Mouse (Mus musculus) G1E (cell line): Measurements from ENCODE around the gene Cyth4. TPM values are rescaled to one million over a fixed set of nuclear protein-coding genes. Genes with fewer than 3 reads are reported as not detected.

ENCODE experiments used
- ATAC-seq: 2 replicates; pipeline ENCODE4 v1.8.0; 2016; ENCODE audit warnings: mild to moderate bottlenecking; ENCODE audit not compliant: insufficient number of reproducible peaks, poor library complexity, low FRiP score, severe bottlenecking; ENCODE audit errors: extremely low read depth
- DNase-seq: peaks from one replicate; pipeline ENCODE4 v3.0.0; 2012; ENCODE audit warnings: low spot score
- H3K27me3 ChIP-seq: 2 replicates; pipeline ENCODE4 v1.6.1; 2012; ENCODE audit warnings: mild to moderate bottlenecking, low read length, inconsistent platforms; ENCODE audit not compliant: insufficient read depth
- H3K36me3 ChIP-seq: replicated peaks from 2 replicates; pipeline ENCODE3; 2012; ENCODE audit warnings: mild to moderate bottlenecking, inconsistent platforms
- H3K4me1 ChIP-seq: 2 replicates; pipeline ENCODE4 v1.6.1; 2012; ENCODE audit warnings: low read depth, low read length, inconsistent platforms, mixed read lengths; ENCODE audit not compliant: insufficient read depth
- H3K4me3 ChIP-seq: 2 replicates; pipeline ENCODE4 v1.5.1; 2012; ENCODE audit warnings: low read depth, mild to moderate bottlenecking, inconsistent platforms, low read length, moderate library complexity, mixed read lengths
- H3K9me3 ChIP-seq: replicated peaks from 2 replicates; pipeline ENCODE4 v1.6.1; 2012; ENCODE audit warnings: inconsistent platforms
- CTCF ChIP-seq: IDR thresholded peaks from 2 replicates; pipeline ENCODE4 v1.5.1; 2012; ENCODE audit warnings: low read depth, low read length, inconsistent platforms, mixed read lengths
- GATA1 ChIP-seq: IDR thresholded peaks from 2 replicates; pipeline ENCODE4 v1.6.1; 2012; ENCODE audit warnings: borderline replicate concordance, low read length, inconsistent platforms, mixed read lengths
- GATA2 ChIP-seq: IDR thresholded peaks from 2 replicates; pipeline ENCODE4 v1.6.1; 2012; ENCODE audit warnings: low read depth, low read length, inconsistent platforms, borderline replicate concordance
- POLR2AphosphoS5 ChIP-seq: IDR thresholded peaks from 2 replicates; pipeline ENCODE4 v1.6.1; 2012; ENCODE audit warnings: low read depth, low read length, inconsistent platforms; ENCODE audit not compliant: insufficient replicate concordance
- TAL1 ChIP-seq: conservative IDR thresholded peaks from 2 replicates; pipeline ENCODE4 v1.6.1; 2012; ENCODE audit warnings: low read depth, low read length, inconsistent platforms, mixed read lengths
- polyA plus RNA-seq: library from polyadenylated mRNA; stranded (reverse); fragments of >175 nt; gene quantifications from 2 replicates; pipeline ENCODE4 v1.2.3, GENCODE M21; 2012
- total RNA-seq, 2 experiments: library from RNA; stranded (forward) in 1 of 2; stranded (reverse) in 1 of 2; fragments of 200-1000 nt in 1 of 2; fragments of >200 nt in 1 of 2; fragmentation: Nextera tagmentation in 1 of 2; gene quantifications; 2 replicates each; pipeline ENCODE4 v1.2.3; 2014 to 2017

Cyth4 gene
- total and polyA plus RNA-seq, 3 experiments, result 0.26 to 1.4 TPM; not detected in 1

DNA sequence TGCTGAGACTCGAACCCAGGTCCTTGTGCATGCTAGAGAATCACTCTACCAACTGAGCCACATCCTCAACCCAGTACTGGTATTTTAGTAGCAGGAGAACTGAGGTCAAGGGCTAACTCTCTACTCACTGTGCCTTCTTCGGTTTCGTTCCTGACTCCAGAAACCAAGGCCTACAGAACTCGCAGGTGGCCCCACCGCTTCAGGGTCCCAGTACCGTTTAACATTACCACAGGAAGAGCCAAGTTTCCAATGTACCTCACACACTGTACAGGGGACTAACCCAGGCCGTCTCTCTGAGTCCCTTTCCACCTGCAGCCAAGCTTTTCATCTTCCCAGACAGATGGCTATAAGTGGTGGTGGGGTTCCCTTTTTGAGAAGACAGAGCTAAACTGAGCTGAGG is 11.4 kb upstream of the Cyth4 start:
- DNase-seq, result no peak
- Histone ChIP-seq H3K9me3 (no peaks in the 10 kb centered on the region), H3K4me3 (no peak overlapping the region), H3K27me3 (peaks cover 37% of the 10 kb centered on the region), H3K4me1 (peaks cover 40% of the 10 kb centered on the region), H3K36me3 (no peaks in the 10 kb centered on the region)
- TF ChIP-seq POLR2AphosphoS5 (no peak), TAL1 (no peak), CTCF (no peak), GATA1 (no peak)
- ATAC-seq, result no peak

DNA sequence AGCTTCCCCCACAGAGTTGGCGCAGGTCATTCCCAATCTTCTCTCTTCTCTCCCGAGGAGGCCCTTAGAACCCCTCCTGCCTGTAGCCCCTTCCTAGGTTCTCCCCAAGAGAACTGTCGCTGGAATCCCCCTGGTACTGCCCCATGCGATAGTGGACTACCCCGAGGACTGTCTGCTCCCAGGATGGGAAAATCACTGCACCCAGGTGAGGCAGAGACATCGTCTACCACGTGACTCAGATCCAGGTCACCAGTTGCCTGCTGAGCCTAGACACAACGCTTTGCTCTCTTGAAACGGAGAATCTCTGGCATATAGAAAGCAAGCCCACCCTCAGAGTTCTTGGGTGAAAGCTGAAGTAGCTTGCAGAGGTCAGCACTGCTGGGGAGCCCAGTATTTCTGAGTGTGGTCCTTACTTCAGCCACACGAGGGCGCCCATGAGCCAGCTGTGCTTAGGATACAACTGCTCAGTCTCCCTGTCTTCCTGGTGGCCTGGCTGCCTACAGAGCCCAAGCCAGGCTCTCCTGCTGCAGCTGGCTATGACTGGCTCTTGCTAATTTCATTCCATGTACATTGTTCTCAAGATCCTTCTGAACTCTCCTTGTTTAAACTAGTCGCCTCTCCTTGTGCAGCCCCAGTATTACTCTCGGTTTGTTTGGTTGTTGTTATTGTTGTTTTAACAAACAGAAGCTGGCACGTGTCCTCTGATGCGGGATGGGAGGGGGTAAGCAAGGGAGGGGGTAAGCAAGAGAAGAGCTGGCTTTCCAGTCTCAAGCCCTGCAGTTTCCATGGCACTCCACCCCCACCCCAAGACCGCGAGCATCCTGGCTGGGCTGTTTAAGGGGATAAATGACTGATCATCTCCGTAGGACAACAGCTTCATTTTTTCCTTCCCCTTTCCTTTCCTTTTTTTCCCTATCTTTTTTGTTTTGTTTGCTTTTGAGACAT is 9.5 kb upstream of the Cyth4 start:
- Histone ChIP-seq H3K36me3 (no peaks in the 10 kb centered on the region), H3K27me3 (peaks cover 40% of the 10 kb centered on the region), H3K4me3 (no peak overlapping the region), H3K9me3 (no peaks in the 10 kb centered on the region), H3K4me1 (peaks cover 25% of the 10 kb centered on the region)
- peak; percentile 54 for ATAC-seq
- DNase-seq, result peak; percentile 66
- TF ChIP-seq GATA2 (no peak), GATA1 (no peak), POLR2AphosphoS5 (no peak), TAL1 (no peak), CTCF (peak; percentile 85)

DNA sequence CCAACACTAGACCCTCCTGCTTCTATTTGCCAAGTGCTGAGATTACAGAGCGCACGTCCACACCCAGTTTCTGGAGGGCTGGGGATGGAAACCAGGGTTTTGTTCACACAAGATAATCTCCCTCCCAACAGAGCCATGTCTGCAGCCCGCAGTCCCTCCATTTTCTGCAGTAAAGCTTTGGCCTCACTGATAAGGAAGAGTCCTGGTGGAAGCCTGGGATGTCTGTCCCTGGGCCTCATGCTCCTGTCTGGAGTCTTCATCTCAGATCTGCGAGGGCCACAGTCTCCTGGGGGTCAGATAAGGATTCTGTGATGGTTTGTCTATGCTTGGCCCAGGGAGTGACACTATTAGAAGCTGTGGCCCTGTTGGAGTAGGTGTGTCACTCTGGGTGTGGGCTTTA is 8.8 kb upstream of the Cyth4 start:
- Histone ChIP-seq H3K36me3 (no peaks in the 10 kb centered on the region), H3K27me3 (peaks cover 42% of the 10 kb centered on the region), H3K9me3 (no peaks in the 10 kb centered on the region), H3K4me3 (no peak overlapping the region), H3K4me1 (peaks cover 22% of the 10 kb centered on the region)
- DNase-seq, result no peak
- ATAC-seq, result no peak
- TF ChIP-seq GATA1 (no peak), GATA2 (no peak), POLR2AphosphoS5 (no peak), TAL1 (no peak), CTCF (no peak)

DNA sequence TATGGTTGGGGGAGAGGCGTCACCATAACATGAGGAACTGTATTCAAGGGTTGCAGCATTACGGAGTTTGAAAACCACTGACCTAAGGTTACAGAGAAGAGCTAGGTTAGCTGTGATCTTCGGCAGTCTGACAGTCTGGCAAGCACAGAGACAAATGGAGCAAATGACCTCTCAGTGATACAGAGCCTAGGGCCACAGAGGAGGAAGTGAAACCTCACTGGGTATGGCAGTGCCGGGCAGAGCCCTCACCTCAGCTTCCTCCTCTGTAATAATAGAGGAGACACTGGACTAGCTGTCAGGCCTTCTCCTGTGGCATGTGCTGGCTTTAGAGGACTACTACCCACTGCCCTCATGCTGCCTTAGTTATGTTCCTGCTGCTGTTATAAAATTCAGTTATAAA is 7.9 kb upstream of the Cyth4 start:
- Histone ChIP-seq H3K4me3 (no peak overlapping the region), H3K27me3 (peaks cover 37% of the 10 kb centered on the region), H3K36me3 (no peaks in the 10 kb centered on the region), H3K9me3 (no peaks in the 10 kb centered on the region), H3K4me1 (peaks cover 17% of the 10 kb centered on the region)
- ATAC-seq (no peak), DNase-seq (no peak)
- TF ChIP-seq CTCF, result no peak
- TF ChIP-seq POLR2AphosphoS5, result no peak
- TF ChIP-seq GATA1, result no peak
- no peak for TF ChIP-seq GATA2
- TF ChIP-seq TAL1, result no peak

DNA sequence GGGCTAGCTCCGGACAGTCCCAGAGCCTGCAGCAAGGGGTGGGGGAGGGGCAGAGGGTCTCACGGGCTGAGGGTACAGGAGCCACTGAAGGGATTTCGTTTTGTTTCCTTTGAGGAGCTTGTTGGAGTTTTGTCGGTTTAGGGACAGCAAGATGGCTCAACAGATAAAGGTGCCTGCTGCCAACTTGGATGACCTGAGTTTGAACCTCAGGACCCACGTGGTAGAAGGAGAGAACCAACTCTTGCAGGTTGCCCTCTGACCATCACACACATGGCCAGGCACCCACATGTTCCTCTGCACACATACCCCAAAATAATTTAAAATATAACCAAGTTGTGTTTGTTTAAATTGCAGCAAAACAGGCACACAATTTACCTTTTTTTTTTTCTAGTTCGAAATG is 6.9 kb upstream of the Cyth4 start:
- ATAC-seq (no peak), DNase-seq (no peak)
- TF ChIP-seq TAL1 (no peak), CTCF (no peak), POLR2AphosphoS5 (no peak), GATA2 (no peak), GATA1 (no peak)
- Histone ChIP-seq H3K27me3 (peaks cover 38% of the 10 kb centered on the region), H3K9me3 (no peaks in the 10 kb centered on the region), H3K4me3 (no peak overlapping the region), H3K36me3 (no peaks in the 10 kb centered on the region), H3K4me1 (peaks cover 17% of the 10 kb centered on the region)

DNA sequence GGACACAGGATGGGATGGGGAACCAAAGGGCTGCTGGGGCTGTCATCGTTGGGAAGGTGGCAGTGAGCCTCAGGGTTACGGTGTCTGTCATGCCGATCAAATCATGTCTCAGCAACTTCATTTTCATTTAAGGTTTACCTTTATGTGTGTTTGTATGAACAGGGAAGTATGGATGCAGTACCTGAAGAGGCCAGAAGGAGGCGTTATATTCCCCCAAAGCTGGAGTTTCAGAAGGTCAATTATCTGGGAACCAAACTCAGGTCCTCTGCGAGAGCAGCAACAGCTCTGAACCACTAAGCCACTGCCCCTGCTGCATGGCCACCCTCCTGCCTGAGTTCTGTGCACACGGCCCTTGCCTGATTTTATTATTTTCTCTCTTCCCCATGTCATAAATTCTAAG is 6.1 kb upstream of the Cyth4 start:
- Histone ChIP-seq H3K36me3 (no peaks in the 10 kb centered on the region), H3K4me1 (peaks cover 17% of the 10 kb centered on the region), H3K9me3 (no peaks in the 10 kb centered on the region), H3K27me3 (peaks cover 32% of the 10 kb centered on the region), H3K4me3 (no peak overlapping the region)
- no peak for ATAC-seq
- TF ChIP-seq GATA2 (no peak), CTCF (no peak), POLR2AphosphoS5 (no peak), GATA1 (no peak), TAL1 (no peak)
- DNase-seq, result no peak
